Mouse (Mus musculus): ENCODE results near the gene Rbfox2. TPM values are rescaled to one million over a fixed set of nuclear protein-coding genes. Genes with fewer than 3 reads are reported as not detected.

Gene Rbfox2
- total RNA-seq, 2 experiments from 2014 or later, result 418 to 432 TPM

GRCm38 (mm10) chr15:77204951-77205350 is 101.9 kb downstream of the Rbfox2 start:
- intact Hi-C loops (cut with DNase I), result no loop called here
- DNase-seq, result no peak

GRCm38 (mm10) chr15:77203255-77203981 is 103.4 kb downstream of the Rbfox2 start:
- DNase-seq, result peak; percentile 39
- intact Hi-C loops (cut with DNase I), result no loop called here

- no peak for DNase-seq
- intact Hi-C loops (cut with DNase I), result no loop called here
Observed at GRCm38 (mm10) chr15:77202881-77203254, 103.9 kb downstream of the Rbfox2 start.

- DNase-seq, result no peak
- intact Hi-C loops (cut with DNase I), result no loop called here
Observed at GRCm38 (mm10) chr15:77202223-77202622, 104.6 kb downstream of the Rbfox2 start.

GRCm38 (mm10) chr15:77196827-77197226 is 110.0 kb downstream of the Rbfox2 start:
- peak; percentile 57 for DNase-seq
- intact Hi-C loops (cut with DNase I), result no loop called here

GRCm38 (mm10) chr15:77196001-77196400 is 110.8 kb downstream of the Rbfox2 start:
- DNase-seq, result no peak
- intact Hi-C loops (cut with DNase I), result no loop called here

GRCm38 (mm10) chr15:77192154-77192935 is 114.5 kb downstream of the Rbfox2 start:
- no peak for DNase-seq
- intact Hi-C loops (cut with DNase I), result no loop called here

- intact Hi-C loops (cut with DNase I), result no loop called here
Observed at GRCm38 (mm10) chr15:77186096-77186495, 120.7 kb downstream of the Rbfox2 start.

GRCm38 (mm10) chr15:77185614-77186013 is 121.2 kb downstream of the Rbfox2 start:
- intact Hi-C loops (cut with DNase I), result no loop called here
- DNase-seq, result peak; percentile 19

More at GRCm38 (mm10) chr15:77186096-77186495, 120.7 kb downstream of the Rbfox2 start:
- no peak for DNase-seq

GRCm38 (mm10) chr15:77182800-77183199 is 124.0 kb downstream of the Rbfox2 start:
- intact Hi-C loops (cut with DNase I), result no loop called here
- DNase-seq, result peak; percentile 29

GRCm38 (mm10) chr15:77174018-77174417 is 132.8 kb downstream of the Rbfox2 start:
- DNase-seq, result no peak
- intact Hi-C loops (cut with DNase I), result no loop called here

GRCm38 (mm10) chr15:77172414-77172813 is 134.4 kb downstream of the Rbfox2 start:
- intact Hi-C loops (cut with DNase I), result no loop called here
- DNase-seq, result no peak

GRCm38 (mm10) chr15:77168781-77169180 is 138.0 kb downstream of the Rbfox2 start:
- no peak for DNase-seq
- intact Hi-C loops (cut with DNase I), result no loop called here

- intact Hi-C loops (cut with DNase I), result no loop called here
- DNase-seq, result no peak
Observed at GRCm38 (mm10) chr15:77166225-77166732, 140.5 kb downstream of the Rbfox2 start.

GRCm38 (mm10) chr15:77163336-77163735 is 143.5 kb downstream of the Rbfox2 start:
- no peak for DNase-seq
- intact Hi-C loops (cut with DNase I), result no loop called here

- no peak for DNase-seq
- intact Hi-C loops (cut with DNase I), result no loop called here
Observed at GRCm38 (mm10) chr15:77162931-77163330, 143.9 kb downstream of the Rbfox2 start.

GRCm38 (mm10) chr15:77161382-77161781 is 145.4 kb downstream of the Rbfox2 start:
- intact Hi-C loops (cut with DNase I), result no loop called here
- no peak for DNase-seq

GRCm38 (mm10) chr15:77160848-77161247 is 146.0 kb downstream of the Rbfox2 start:
- DNase-seq, result no peak
- intact Hi-C loops (cut with DNase I), result no loop called here

GRCm38 (mm10) chr15:77156525-77156924 is 150.3 kb downstream of the Rbfox2 start:
- intact Hi-C loops (cut with DNase I), result no loop called here
- DNase-seq, result peak; percentile 91

- DNase-seq, result no peak
- intact Hi-C loops (cut with DNase I), result no loop called here
Observed at GRCm38 (mm10) chr15:77154248-77154785, 152.5 kb downstream of the Rbfox2 start.

- peak; percentile 90 for DNase-seq
- intact Hi-C loops (cut with DNase I), result no loop called here
Observed at GRCm38 (mm10) chr15:77153625-77154024, 153.2 kb downstream of the Rbfox2 start.
